Mouse (Mus musculus): ENCODE measurements around the gene Lfng. TPM values are rescaled to one million over a fixed set of nuclear protein-coding genes. Genes with fewer than 3 reads are reported as not detected.

Lfng gene
- total and polyA plus RNA-seq, 3 experiments: 11.2 to 14.1 TPM; not detected in 1

- no peak for DNase-seq (ENCODE audit: low read depth, low spot score)
- H3K36me3 ChIP-seq (ENCODE audit: control insufficient read depth in 1 of 2, insufficient read depth in 2 of 2, low read length in 2 of 2): peaks cover 0 to 5% of the 10 kb centered on the region in 2 experiments; a peak in 2 of 4 replicates
Observed at GRCm38 (mm10) chr5:140572611-140573010, 34.5 kb upstream of the Lfng start.

GRCm38 (mm10) chr5:140575381-140575866 lies 31.7 kb upstream of the Lfng start:
- no peak for DNase-seq (ENCODE audit: low read depth, low spot score)
- Histone ChIP-seq H3K27me3 (ENCODE audit: control insufficient read depth in 1 of 2, insufficient read depth in 2 of 2, low read length in 2 of 2) (peaks cover 0 to 2% of the 10 kb centered on the region in 2 experiments; a peak in 2 of 4 replicates), H3K9me3 (replicated peaks; ENCODE audit: insufficient read depth, low read length) (no peaks in the 10 kb centered on the region), H3K4me3 (ENCODE audit: control insufficient read depth in 1 of 2, insufficient read depth in 1 of 2, low read depth in 2 of 2, low read length in 2 of 2) (no peak overlapping the region), H3K9ac (ENCODE audit: control insufficient read depth, low read depth, low read length, poor library complexity, severe bottlenecking) (no peak overlapping the region), H3K4me1 (ENCODE audit: control insufficient read depth in 1 of 2, insufficient read depth in 2 of 2, low read length in 2 of 2) (no peaks in the 10 kb centered on the region), H3K36me3 (ENCODE audit: control insufficient read depth in 1 of 2, insufficient read depth in 2 of 2, low read length in 2 of 2) (no peaks in the 10 kb centered on the region), H3K79me2 (ENCODE audit: control insufficient read depth, insufficient read depth, low read length, poor library complexity) (no peaks in the 10 kb centered on the region), H3K27ac (ENCODE audit: control insufficient read depth, low read depth, low read length) (no peak overlapping the region)
- TF ChIP-seq RCOR1 (IDR thresholded peaks at IDR 0.05; ENCODE audit: low read depth, low read length): no peak
- TF ChIP-seq BHLHE40 (IDR thresholded peaks at IDR 0.05; ENCODE audit: borderline replicate concordance, low read depth, low read length): no peak
- no peak for TF ChIP-seq TAL1 (IDR thresholded peaks at IDR 0.05; ENCODE audit: low read length)
- no peak for TF ChIP-seq MYB (IDR thresholded peaks at IDR 0.05; ENCODE audit: low read depth, low read length)
- no peak for TF ChIP-seq RAD21 (IDR thresholded peaks at IDR 0.05; ENCODE audit: low read depth, low read length)
- TF ChIP-seq MEF2A (IDR thresholded peaks at IDR 0.05; ENCODE audit: extremely low read depth, insufficient replicate concordance, low read depth, low read length, poor library complexity, severe bottlenecking): no peak
- no peak for TF ChIP-seq MAZ (IDR thresholded peaks at IDR 0.05; ENCODE audit: low read depth, low read length)
- no peak for TF ChIP-seq MAX (IDR thresholded peaks at IDR 0.05; ENCODE audit: low read length)

More at GRCm38 (mm10) chr5:140572611-140573010, 34.5 kb upstream of the Lfng start:
- TF ChIP-seq NRF1 (IDR thresholded peaks at IDR 0.05; ENCODE audit: insufficient read depth, low read depth, low read length, poor library complexity, severe bottlenecking) (no peak), BHLHE40 (IDR thresholded peaks at IDR 0.05; ENCODE audit: borderline replicate concordance, low read depth, low read length) (no peak), KAT2A (conservative IDR thresholded peaks at IDR 0.05; ENCODE audit: low read depth, low read length) (no peak), NELFE (IDR thresholded peaks at IDR 0.05; ENCODE audit: low read depth, low read length) (no peak), ZNF384 (IDR thresholded peaks at IDR 0.05; ENCODE audit: low read depth, low read length) (no peak), E2F4 (IDR thresholded peaks at IDR 0.05; ENCODE audit: borderline replicate concordance, low read depth, low read length) (no peak), GABPA (IDR thresholded peaks at IDR 0.05; ENCODE audit: low read depth, low read length) (no peak), SIN3A (IDR thresholded peaks at IDR 0.05; ENCODE audit: low read length) (no peak), ZC3H11A (IDR thresholded peaks at IDR 0.05; ENCODE audit: low read depth, low read length) (no peak), ETS1 (IDR thresholded peaks at IDR 0.05; ENCODE audit: low read depth, low read length) (no peak), EP300 (IDR thresholded peaks at IDR 0.05; ENCODE audit: low read depth in 1 of 2, low read length in 2 of 2) (no peak), MEF2A (IDR thresholded peaks at IDR 0.05; ENCODE audit: extremely low read depth, insufficient replicate concordance, low read depth, low read length, poor library complexity, severe bottlenecking) (no peak), JUND (IDR thresholded peaks at IDR 0.05; ENCODE audit: low read depth, low read length) (no peak), SMC3 (IDR thresholded peaks at IDR 0.05; ENCODE audit: low read depth, low read length) (no peak), TBP (IDR thresholded peaks at IDR 0.05; ENCODE audit: low read depth, low read length) (no peak), MYB (IDR thresholded peaks at IDR 0.05; ENCODE audit: low read depth, low read length) (no peak), USF1 (IDR thresholded peaks at IDR 0.05; ENCODE audit: low read depth, low read length) (no peak), ZKSCAN1 (IDR thresholded peaks at IDR 0.05; ENCODE audit: low read depth, low read length) (no peak)
- H3K9me3 ChIP-seq (replicated peaks; ENCODE audit: insufficient read depth, low read length): no peaks in the 10 kb centered on the region
- H3K4me1 ChIP-seq (ENCODE audit: control insufficient read depth in 1 of 2, insufficient read depth in 2 of 2, low read length in 2 of 2): peaks cover 2 to 9% of the 10 kb centered on the region in 2 experiments; a peak in 2 of 4 replicates
- no peaks in the 10 kb centered on the region for H3K79me2 ChIP-seq (ENCODE audit: control insufficient read depth, insufficient read depth, low read length, poor library complexity)
- no peak overlapping the region for H3K27ac ChIP-seq (ENCODE audit: control insufficient read depth, low read depth, low read length)
- H3K9ac ChIP-seq (ENCODE audit: control insufficient read depth, low read depth, low read length, poor library complexity, severe bottlenecking): no peak overlapping the region
- no peak overlapping the region for H3K4me3 ChIP-seq (ENCODE audit: control insufficient read depth in 1 of 2, insufficient read depth in 1 of 2, low read depth in 2 of 2, low read length in 2 of 2)
- no peaks in the 10 kb centered on the region; a peak in 1 of 4 replicates for H3K27me3 ChIP-seq (ENCODE audit: control insufficient read depth in 1 of 2, insufficient read depth in 2 of 2, low read length in 2 of 2)

All from MEL (cell line).